Mouse (Mus musculus): Measurements from ENCODE around the gene Atp11c. TPM values are rescaled to one million over a fixed set of nuclear protein-coding genes. Genes with fewer than 3 reads are reported as not detected.

The Atp11c gene
- 10.4 and 10.6 TPM in 2 replicates for polyA plus RNA-seq (2015; fragmentation: Nextera tagmentation; extraction: Ambion mirVana)

- Histone ChIP-seq H3K4me1 (no peaks in the 10 kb centered on the region), H3K27me3 (replicated peaks) (no peaks in the 10 kb centered on the region), H3K4me2 (no peak within 1 kb of the TSS), H3K9me3 (no peaks in the 10 kb centered on the region), H3K27ac (no peak within 1 kb of the TSS), H3K4me3 (no peak within 1 kb of the TSS), H3K36me3 (replicated peaks) (no peaks in the 10 kb centered on the region), H3K9ac (no peak within 1 kb of the TSS)
- no peak for ATAC-seq (replicated peaks)
- 74% methylated on average over 2 of the region's 2 CpGs for WGBS
Measured at GRCm38 (mm10) chrX:60592598-60592997, at the start of gene Atp11c. Atp11c (minus strand) TSS chrX:60592698.

- no peak overlapping the region for H3K4me3 ChIP-seq
- no peak overlapping the region for H3K27ac ChIP-seq
- H3K9me3 ChIP-seq, result no peaks in the 10 kb centered on the region
- no peaks in the 10 kb centered on the region for H3K36me3 ChIP-seq (replicated peaks)
- H3K9ac ChIP-seq, result no peak overlapping the region
- H3K4me2 ChIP-seq, result no peak overlapping the region
- H3K27me3 ChIP-seq (replicated peaks), result no peaks in the 10 kb centered on the region
- WGBS, result 32% methylated on average over 3 of the region's 3 CpGs
- no peak; the same call in 1 of the 2 replicates for ATAC-seq (replicated peaks)
- no peaks in the 10 kb centered on the region for H3K4me1 ChIP-seq
Measured at GRCm38 (mm10) chrX:60609202-60609601, 16.7 kb upstream of the Atp11c start.

DNA sequence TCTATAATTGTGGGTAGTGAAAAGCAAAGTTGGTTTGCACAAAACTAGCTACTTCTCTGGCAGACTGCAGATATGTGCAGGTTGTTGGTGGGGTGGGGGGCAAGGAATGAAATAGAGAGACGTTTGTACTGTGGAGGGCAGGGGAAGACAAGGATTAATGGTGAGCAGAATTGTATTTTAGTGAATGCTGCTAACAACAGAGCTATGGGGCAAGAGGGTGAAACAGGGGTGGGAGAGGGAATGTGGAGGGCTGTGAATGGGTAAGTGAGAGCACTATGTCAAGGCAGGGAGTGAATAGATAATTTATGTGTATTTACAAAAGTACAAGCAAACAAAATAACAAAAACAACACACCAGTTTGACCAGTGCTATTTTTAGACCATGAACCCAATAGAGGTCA lies 22.0 kb downstream of the Atp11c start:
- Histone ChIP-seq H3K36me3 (replicated peaks) (no peaks in the 10 kb centered on the region), H3K9me3 (no peaks in the 10 kb centered on the region), H3K9ac (no peak overlapping the region), H3K4me1 (no peaks in the 10 kb centered on the region), H3K4me2 (no peak overlapping the region), H3K4me3 (no peak overlapping the region), H3K27ac (no peak overlapping the region), H3K27me3 (replicated peaks) (no peaks in the 10 kb centered on the region)
- no peak for ATAC-seq (replicated peaks)
- 14% methylated on average over 1 of the region's 1 CpGs for WGBS

DNA sequence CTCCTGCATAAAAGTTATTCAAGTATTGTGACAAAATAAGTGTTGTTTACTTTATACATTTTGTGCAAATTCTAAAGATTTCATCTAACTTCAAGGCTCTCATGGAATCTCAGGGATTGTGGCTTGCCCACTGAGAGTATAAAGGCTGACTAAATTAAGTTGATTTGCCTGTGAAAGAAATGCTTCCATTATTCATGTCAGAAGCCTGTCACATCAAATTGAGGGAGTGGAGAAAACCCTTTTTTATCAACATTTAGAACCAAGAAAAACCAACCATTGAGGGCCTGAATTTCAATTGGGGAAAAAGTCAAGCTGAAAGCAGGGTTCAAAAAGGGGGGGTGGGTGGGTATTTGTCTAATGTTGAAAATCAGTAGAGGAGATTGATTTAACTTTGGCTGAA lies 23.5 kb downstream of the Atp11c start:
- Histone ChIP-seq H3K9me3 (no peaks in the 10 kb centered on the region), H3K4me1 (no peaks in the 10 kb centered on the region), H3K27me3 (replicated peaks) (no peaks in the 10 kb centered on the region), H3K36me3 (replicated peaks) (no peaks in the 10 kb centered on the region), H3K27ac (no peak overlapping the region), H3K4me2 (no peak overlapping the region), H3K9ac (no peak overlapping the region), H3K4me3 (no peak overlapping the region)
- ATAC-seq (replicated peaks), result no peak

- no peak for ATAC-seq (replicated peaks)
- Histone ChIP-seq H3K9ac (no peak overlapping the region), H3K9me3 (no peaks in the 10 kb centered on the region), H3K27me3 (replicated peaks) (no peaks in the 10 kb centered on the region), H3K4me1 (no peaks in the 10 kb centered on the region), H3K27ac (no peak overlapping the region), H3K36me3 (replicated peaks) (no peaks in the 10 kb centered on the region), H3K4me2 (no peak overlapping the region), H3K4me3 (no peak overlapping the region)
- 24% methylated on average over 4 of the region's 4 CpGs for WGBS
Measured at GRCm38 (mm10) chrX:60555242-60555641, 37.3 kb downstream of the Atp11c start.

DNA sequence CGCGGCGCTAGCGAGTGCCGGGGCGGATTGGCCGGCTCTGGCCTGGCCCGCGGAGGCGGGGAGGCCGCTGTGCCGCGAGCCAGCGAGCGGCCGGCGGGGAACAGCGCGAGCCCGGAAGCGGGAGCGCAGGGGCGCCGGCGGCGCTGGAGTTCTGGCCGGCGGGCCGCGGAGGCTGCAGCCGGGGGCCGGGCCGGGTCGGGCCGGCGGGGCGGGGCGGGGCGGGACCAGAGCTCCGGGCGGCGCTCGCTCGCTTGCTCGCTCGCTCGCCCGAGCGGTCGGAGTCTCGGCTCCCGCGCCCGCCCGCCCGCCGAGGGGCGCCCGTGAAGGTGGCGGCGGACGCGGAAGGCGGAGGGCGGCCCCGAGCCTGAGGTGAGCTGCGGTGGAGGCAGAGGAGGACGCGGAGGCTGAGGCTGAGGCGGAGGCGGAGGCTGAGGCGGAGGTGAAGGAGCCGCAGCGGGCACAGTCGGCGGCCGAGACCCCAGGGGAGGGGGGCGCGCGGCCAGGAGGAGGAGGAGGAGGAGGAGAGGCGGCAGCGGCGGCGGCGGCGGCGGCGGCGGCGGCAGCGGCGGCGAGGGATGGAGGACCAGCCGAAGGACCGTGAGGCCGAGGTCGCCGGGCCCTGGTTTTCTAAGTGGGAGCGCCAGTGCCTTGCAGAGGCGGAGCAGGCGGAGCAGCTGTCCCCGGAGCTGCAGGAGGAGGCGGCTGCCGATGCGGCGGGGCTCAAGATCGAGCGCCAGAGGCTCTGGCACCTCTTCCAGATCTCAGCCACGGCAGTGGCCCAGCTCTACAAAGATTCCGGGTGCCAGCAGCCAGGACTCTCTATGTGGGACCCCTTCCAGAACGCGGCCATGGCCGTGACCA lies 44.8 kb downstream of the Atp11c start:
- no peaks in the 10 kb centered on the region for H3K9me3 ChIP-seq
- WGBS, result 25% methylated on average over 66 of the region's 113 CpGs
- H3K4me1 ChIP-seq, result 0 out of 2 replicates have a peak, but pooled peaks cover 3% of the 10 kb centered on the region
- H3K36me3 ChIP-seq (replicated peaks), result no peaks in the 10 kb centered on the region
- H3K4me3 ChIP-seq, result peak overlapping the region; percentile 56
- no peaks in the 10 kb centered on the region for H3K27me3 ChIP-seq (replicated peaks)
- H3K4me2 ChIP-seq, result peak overlapping the region; percentile 56
- H3K27ac ChIP-seq, result peak overlapping the region; percentile 86
- ATAC-seq (replicated peaks), result peak; percentile 91
- peak overlapping the region; percentile 58 for H3K9ac ChIP-seq

- 18% methylated on average over 16 of the region's 16 CpGs for WGBS
- peak; percentile 34 for ATAC-seq (replicated peaks)
Measured at GRCm38 (mm10) chrX:60547098-60547443, 45.4 kb downstream of the Atp11c start.

GRCm38 (mm10) chrX:60545906-60546305 lies 46.6 kb downstream of the Atp11c start:
- Histone ChIP-seq H3K9me3 (no peaks in the 10 kb centered on the region), H3K27me3 (replicated peaks) (no peaks in the 10 kb centered on the region), H3K4me1 (0 out of 2 replicates have a peak, but pooled peaks cover 3% of the 10 kb centered on the region), H3K9ac (no peak overlapping the region), H3K36me3 (replicated peaks) (no peaks in the 10 kb centered on the region), H3K27ac (no peak overlapping the region), H3K4me2 (no peak overlapping the region), H3K4me3 (no peak overlapping the region)
- no peak for ATAC-seq (replicated peaks)
- WGBS, result 39% methylated on average over 3 of the region's 3 CpGs

More at GRCm38 (mm10) chrX:60547098-60547443, 45.4 kb downstream of the Atp11c start:
- no peaks in the 10 kb centered on the region for H3K9me3 ChIP-seq
- H3K36me3 ChIP-seq (replicated peaks), result no peaks in the 10 kb centered on the region
- peak overlapping the region; percentile 86 for H3K27ac ChIP-seq
- H3K27me3 ChIP-seq (replicated peaks), result no peaks in the 10 kb centered on the region
- H3K4me3 ChIP-seq, result peak overlapping the region; percentile 56
- H3K4me2 ChIP-seq, result peak overlapping the region; percentile 56
- H3K9ac ChIP-seq, result peak overlapping the region; percentile 58
- 0 out of 2 replicates have a peak, but pooled peaks cover 3% of the 10 kb centered on the region for H3K4me1 ChIP-seq

GRCm38 (mm10) chrX:60545444-60545843 lies 47.1 kb downstream of the Atp11c start:
- H3K4me3 ChIP-seq, result no peak overlapping the region
- 0 out of 2 replicates have a peak, but pooled peaks cover 3% of the 10 kb centered on the region for H3K4me1 ChIP-seq
- H3K27ac ChIP-seq, result no peak overlapping the region
- H3K9ac ChIP-seq, result no peak overlapping the region
- no peaks in the 10 kb centered on the region for H3K36me3 ChIP-seq (replicated peaks)
- H3K9me3 ChIP-seq, result no peaks in the 10 kb centered on the region
- ATAC-seq (replicated peaks), result no peak
- 22% methylated on average over 1 of the region's 1 CpGs for WGBS
- H3K27me3 ChIP-seq (replicated peaks), result no peaks in the 10 kb centered on the region
- H3K4me2 ChIP-seq, result no peak overlapping the region

GRCm38 (mm10) chrX:60544098-60544497 lies 48.4 kb downstream of the Atp11c start:
- 35% methylated on average over 4 of the region's 4 CpGs for WGBS
- no peak overlapping the region for H3K9ac ChIP-seq
- H3K4me3 ChIP-seq, result no peak overlapping the region
- 0 out of 2 replicates have a peak, but pooled peaks cover 3% of the 10 kb centered on the region for H3K4me1 ChIP-seq
- no peak for ATAC-seq (replicated peaks)
- H3K9me3 ChIP-seq, result no peaks in the 10 kb centered on the region
- H3K27ac ChIP-seq, result no peak overlapping the region
- H3K36me3 ChIP-seq (replicated peaks), result no peaks in the 10 kb centered on the region
- no peaks in the 10 kb centered on the region for H3K27me3 ChIP-seq (replicated peaks)
- H3K4me2 ChIP-seq, result no peak overlapping the region

DNA sequence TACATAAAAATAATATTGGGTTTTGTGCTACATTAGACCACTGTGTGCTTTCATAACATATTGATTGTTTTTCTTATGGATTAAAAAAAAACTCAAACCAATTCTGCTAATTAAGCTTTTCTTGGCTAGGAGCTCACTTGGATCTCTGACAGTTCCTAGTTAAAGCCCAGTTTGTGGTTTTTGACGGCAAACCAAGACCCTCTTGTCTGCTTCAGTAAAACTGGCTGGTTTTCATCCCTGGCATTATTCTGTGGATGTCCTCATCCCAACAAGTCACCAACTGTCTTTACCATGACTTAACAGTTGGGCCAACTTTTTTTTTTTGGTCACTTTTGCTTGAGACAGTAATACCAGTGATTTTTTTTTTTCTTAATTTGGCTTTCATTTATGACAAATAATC lies 49.6 kb downstream of the Atp11c start:
- Histone ChIP-seq H3K9ac (no peak overlapping the region), H3K4me2 (no peak overlapping the region), H3K27ac (no peak overlapping the region), H3K27me3 (replicated peaks) (no peaks in the 10 kb centered on the region), H3K36me3 (replicated peaks) (no peaks in the 10 kb centered on the region), H3K4me1 (no peaks in the 10 kb centered on the region), H3K9me3 (no peaks in the 10 kb centered on the region), H3K4me3 (no peak overlapping the region)
- no peak for ATAC-seq (replicated peaks)
- 33% methylated on average over 1 of the region's 1 CpGs for WGBS

GRCm38 (mm10) chrX:60539149-60539548 lies 53.3 kb downstream of the Atp11c start, which contains the start of gene Gm7073:
Gm7073 (minus strand) TSS chrX:60539249.
- ATAC-seq (replicated peaks), result no peak
- Histone ChIP-seq H3K36me3 (replicated peaks) (no peaks in the 10 kb centered on the region), H3K4me3 (no peak within 1 kb of the TSS), H3K4me1 (no peaks in the 10 kb centered on the region), H3K9me3 (no peaks in the 10 kb centered on the region), H3K9ac (no peak within 1 kb of the TSS), H3K4me2 (no peak within 1 kb of the TSS), H3K27me3 (replicated peaks) (no peaks in the 10 kb centered on the region), H3K27ac (no peak within 1 kb of the TSS)

DNA sequence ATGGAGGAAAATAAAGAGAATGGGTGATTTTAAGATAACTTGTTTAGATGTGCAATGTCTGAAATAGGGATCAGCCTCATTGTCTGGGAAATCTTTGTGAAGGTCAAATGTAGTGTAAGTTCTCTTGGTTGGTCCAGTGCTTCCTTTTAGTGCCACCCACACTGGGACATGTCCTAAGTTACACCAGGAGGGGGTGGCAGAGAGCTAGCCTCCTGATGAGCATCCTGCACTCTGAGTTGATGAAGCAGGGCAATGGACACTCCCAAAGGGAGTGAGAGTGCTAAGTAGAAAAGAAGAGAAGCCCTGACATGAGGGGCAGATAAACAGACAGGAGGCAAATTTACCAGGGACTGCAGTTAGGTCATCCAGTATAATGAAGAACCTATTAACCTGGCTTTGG lies 88.5 kb downstream of the Atp11c start:
- Histone ChIP-seq H3K9ac (no peak overlapping the region), H3K4me3 (no peak overlapping the region), H3K27me3 (replicated peaks) (no peaks in the 10 kb centered on the region), H3K27ac (no peak overlapping the region), H3K4me2 (no peak overlapping the region), H3K36me3 (replicated peaks) (no peaks in the 10 kb centered on the region), H3K9me3 (no peaks in the 10 kb centered on the region), H3K4me1 (no peaks in the 10 kb centered on the region)
- ATAC-seq (replicated peaks), result no peak
